In the genomic region with DNA sequence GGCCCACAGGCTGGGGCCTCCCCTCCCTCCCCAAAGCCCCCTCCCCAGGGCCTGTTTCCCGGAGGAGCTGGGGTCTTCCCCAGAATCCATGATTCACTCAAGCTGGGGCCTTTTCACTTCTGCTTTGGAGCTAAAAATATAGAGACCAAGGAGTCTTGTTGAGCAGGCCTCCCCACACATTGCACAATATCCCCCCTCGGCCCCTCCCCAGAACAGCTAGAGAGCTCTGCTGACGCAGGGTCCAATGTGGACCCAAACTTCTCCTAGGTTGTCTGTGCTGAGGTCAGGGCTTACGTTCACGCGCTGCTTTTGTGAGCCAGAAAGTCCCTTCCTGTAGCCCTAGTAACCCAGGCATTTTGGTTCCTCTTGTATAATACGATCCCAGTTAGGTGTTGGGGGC, we compare ENCODE assay signal across 8 mouse cellular contexts. TPM values are rescaled to one million over a fixed set of nuclear protein-coding genes. Genes with fewer than 3 reads are reported as not detected.
DNase-seq lines count a peak whose midpoint lies in the region; ATAC-seq and TF ChIP-seq lines count a peak whose summit lies in the region.

No protein-coding gene starts in this region.

- DNase-seq in midbrain, postnatal 0 days (ENCODE audit: low spot score): no peak
- DNase-seq in midbrain, embryonic 14.5 days: no peak
- no peak for DNase-seq in liver, embryonic 11.5 days (ENCODE audit: low spot score)
- peak; percentile 59 to 70 for DNase-seq in spleen, postnatal 36 days (ENCODE audit: low spot score in 2 of 2)
- DNase-seq in layer of hippocampus, adult 9-10 months (ENCODE audit: low spot score): no peak
- no peak for DNase-seq in adrenal gland, postnatal 25 days
- DNase-seq in neural tube, embryonic 10.5 days (ENCODE audit: extremely low spot score, low spot score): no peak

- H3K9ac ChIP-seq in midbrain, postnatal 0 days (replicated peaks; ENCODE audit: low read length, poor library complexity, severe bottlenecking): 0 out of 2 replicates have a peak overlapping the region, but pooled peaks have one; percentile 8
- no peak overlapping the region for H3K9ac ChIP-seq in midbrain, embryonic 14.5 days (replicated peaks; ENCODE audit: low read length)
- no peak overlapping the region for H3K9ac ChIP-seq in liver, embryonic 11.5 days (ENCODE audit: low read depth, low read length)

- WGBS in midbrain, postnatal 0 days: 87% methylated on average over 7 of the region's 7 CpGs
- 87% methylated on average over 7 of the region's 7 CpGs for WGBS in midbrain, embryonic 14.5 days
- 56% methylated on average over 7 of the region's 7 CpGs for WGBS in liver, embryonic 11.5 days

- no peak for TF ChIP-seq CTCF in midbrain, postnatal 0 days (IDR thresholded peaks at IDR 0.05)

- H3K4me3 ChIP-seq in midbrain, postnatal 0 days (ENCODE audit: low read depth, low read length): no peak overlapping the region
- H3K4me3 ChIP-seq in midbrain, embryonic 14.5 days (replicated peaks; ENCODE audit: low read depth, low read length): no peak overlapping the region
- H3K4me3 ChIP-seq in liver, embryonic 11.5 days (ENCODE audit: low read depth, low read length): 0 out of 2 replicates have a peak overlapping the region, but pooled peaks have one; percentile 5

- no peaks in the 10 kb centered on the region for H3K4me1 ChIP-seq in midbrain, postnatal 0 days (ENCODE audit: insufficient read depth, low read length)
- H3K4me1 ChIP-seq in midbrain, embryonic 14.5 days (ENCODE audit: control insufficient read depth, insufficient read depth, low read length): peaks cover 11% of the 10 kb centered on the region; the same call in 1 of the 2 replicates
- peaks cover 28% of the 10 kb centered on the region for H3K4me1 ChIP-seq in liver, embryonic 11.5 days (replicated peaks; ENCODE audit: control insufficient read depth, insufficient read depth, low read length)

- ATAC-seq in midbrain, postnatal 0 days (ENCODE audit: low FRiP score): no peak
- no peak for ATAC-seq in midbrain, embryonic 14.5 days (ENCODE audit: low FRiP score, low TSS enrichment)
- ATAC-seq in granulocyte monocyte progenitor cell, adult 5-6 weeks (replicated peaks; ENCODE audit: poor library complexity, severe bottlenecking): peak; percentile 35
- ATAC-seq in liver, embryonic 11.5 days (replicated peaks; ENCODE audit: low FRiP score): no peak

- H3K27me3 ChIP-seq in midbrain, postnatal 0 days (ENCODE audit: insufficient read depth, low read length): no peaks in the 10 kb centered on the region
- H3K27me3 ChIP-seq in midbrain, embryonic 14.5 days (ENCODE audit: control insufficient read depth, insufficient read depth, low read length): no peaks in the 10 kb centered on the region
- H3K27me3 ChIP-seq in liver, embryonic 11.5 days (replicated peaks; ENCODE audit: control insufficient read depth, insufficient read depth, low read length): no peaks in the 10 kb centered on the region

- H3K4me2 ChIP-seq in midbrain, postnatal 0 days (ENCODE audit: low read depth, low read length, poor library complexity, severe bottlenecking): no peak overlapping the region
- H3K4me2 ChIP-seq in midbrain, embryonic 14.5 days (ENCODE audit: low read length): no peak overlapping the region
- peak overlapping the region; percentile 17 for H3K4me2 ChIP-seq in liver, embryonic 11.5 days

- no peak overlapping the region for H3K27ac ChIP-seq in midbrain, postnatal 0 days (ENCODE audit: low read depth, low read length)
- H3K27ac ChIP-seq in midbrain, embryonic 14.5 days (replicated peaks; ENCODE audit: low read depth, low read length): no peak overlapping the region
- peak overlapping the region; percentile 55; the same call in 1 of the 2 replicates for H3K27ac ChIP-seq in liver, embryonic 11.5 days (ENCODE audit: low read depth, low read length)

- H3K36me3 ChIP-seq in midbrain, postnatal 0 days (ENCODE audit: insufficient read depth, low read length): peaks cover 23% of the 10 kb centered on the region
- peaks cover 45% of the 10 kb centered on the region for H3K36me3 ChIP-seq in midbrain, embryonic 14.5 days (ENCODE audit: control insufficient read depth, insufficient read depth, low read length)
- H3K36me3 ChIP-seq in liver, embryonic 11.5 days (ENCODE audit: control insufficient read depth, insufficient read depth, low read length): peaks cover 19% of the 10 kb centered on the region

- no peaks in the 10 kb centered on the region for H3K9me3 ChIP-seq in midbrain, postnatal 0 days (ENCODE audit: low read length)
- H3K9me3 ChIP-seq in midbrain, embryonic 14.5 days (ENCODE audit: control insufficient read depth, low read length): no peaks in the 10 kb centered on the region
- H3K9me3 ChIP-seq in liver, embryonic 11.5 days (ENCODE audit: control insufficient read depth, low read length): no peaks in the 10 kb centered on the region

RNA-seq across cellular contexts. Expression of a gene that starts 6.0 kb away (rescaled TPM):
- 3.0 and 4.1 TPM in 2 replicates for total RNA-seq in midbrain, postnatal 0 days (2014; rRNA removed)
- 2.9 and 3.4 TPM in 2 replicates for polyA plus RNA-seq in midbrain, postnatal 0 days (2015; fragmentation: Nextera tagmentation; extraction: Ambion mirVana)
- 1.8 and 3.4 TPM in 2 replicates for polyA plus RNA-seq in midbrain, embryonic 14.5 days (2014; fragmentation: Nextera tagmentation; extraction: Ambion mirVana)
- total RNA-seq in granulocyte monocyte progenitor cell, adult 5-6 weeks (2014; fragmentation: Nextera tagmentation): 37.1 and 55.8 TPM in 2 replicates
- total RNA-seq in granulocyte monocyte progenitor cell, adult 5-6 weeks (2017): 30.8 and 41.3 TPM in 2 replicates
- polyA plus RNA-seq in liver, embryonic 11.5 days (2014; fragmentation: Nextera tagmentation; extraction: Ambion mirVana): 9.9 and 10.2 TPM in 2 replicates
- 14.8 and 16.1 TPM in 2 replicates for total RNA-seq in adrenal gland, postnatal 25 days (2021)

RNA-seq across cellular contexts. Expression of a gene that starts 6.5 kb away (rescaled TPM):
- 30.7 and 37.9 TPM in 2 replicates for total RNA-seq in midbrain, postnatal 0 days (2014; rRNA removed)
- polyA plus RNA-seq in midbrain, postnatal 0 days (2015; fragmentation: Nextera tagmentation; extraction: Ambion mirVana): 41.6 and 43.2 TPM in 2 replicates
- polyA plus RNA-seq in midbrain, embryonic 14.5 days (2014; fragmentation: Nextera tagmentation; extraction: Ambion mirVana): 38.3 and 47.9 TPM in 2 replicates
- 19.2 and 25.5 TPM in 2 replicates for total RNA-seq in granulocyte monocyte progenitor cell, adult 5-6 weeks (2014; fragmentation: Nextera tagmentation)
- 16.7 and 18.5 TPM in 2 replicates for total RNA-seq in granulocyte monocyte progenitor cell, adult 5-6 weeks (2017)
- polyA plus RNA-seq in liver, embryonic 11.5 days (2014; fragmentation: Nextera tagmentation; extraction: Ambion mirVana): 44.7 and 45.7 TPM in 2 replicates
- total RNA-seq in adrenal gland, postnatal 25 days (2021): 31.3 and 34.4 TPM in 2 replicates

RNA-seq across cellular contexts. Expression of a gene that starts 6.7 kb away (rescaled TPM):
- 80.3 and 84.2 TPM in 2 replicates for total RNA-seq in midbrain, postnatal 0 days (2014; rRNA removed)
- polyA plus RNA-seq in midbrain, postnatal 0 days (2015; fragmentation: Nextera tagmentation; extraction: Ambion mirVana): 89.3 and 90.0 TPM in 2 replicates
- polyA plus RNA-seq in midbrain, embryonic 14.5 days (2014; fragmentation: Nextera tagmentation; extraction: Ambion mirVana): 78.0 and 81.9 TPM in 2 replicates
- 97.6 and 111 TPM in 2 replicates for total RNA-seq in granulocyte monocyte progenitor cell, adult 5-6 weeks (2014; fragmentation: Nextera tagmentation)
- 136 and 170 TPM in 2 replicates for total RNA-seq in granulocyte monocyte progenitor cell, adult 5-6 weeks (2017)
- 56.1 and 58.6 TPM in 2 replicates for polyA plus RNA-seq in liver, embryonic 11.5 days (2014; fragmentation: Nextera tagmentation; extraction: Ambion mirVana)
- total RNA-seq in adrenal gland, postnatal 25 days (2021): 80.7 and 92.7 TPM in 2 replicates

RNA-seq across cellular contexts. Expression of a gene that starts 13.6 kb away (rescaled TPM):
- 15.3 and 19.4 TPM in 2 replicates for total RNA-seq in midbrain, postnatal 0 days (2014; rRNA removed)
- 7.9 and 8.0 TPM in 2 replicates for polyA plus RNA-seq in midbrain, postnatal 0 days (2015; fragmentation: Nextera tagmentation; extraction: Ambion mirVana)
- 17.7 and 22.9 TPM in 2 replicates for polyA plus RNA-seq in midbrain, embryonic 14.5 days (2014; fragmentation: Nextera tagmentation; extraction: Ambion mirVana)
- total RNA-seq in granulocyte monocyte progenitor cell, adult 5-6 weeks (2014; fragmentation: Nextera tagmentation): 4.1 and 6.1 TPM in 2 replicates
- 0.88 and 1.1 TPM in 2 replicates for total RNA-seq in granulocyte monocyte progenitor cell, adult 5-6 weeks (2017)
- 29.2 and 34.4 TPM in 2 replicates for polyA plus RNA-seq in liver, embryonic 11.5 days (2014; fragmentation: Nextera tagmentation; extraction: Ambion mirVana)
- 25.1 and 27.0 TPM in 2 replicates for total RNA-seq in adrenal gland, postnatal 25 days (2021)

RNA-seq across cellular contexts. Expression of a gene that starts 35.6 kb away (rescaled TPM):
- total RNA-seq in midbrain, postnatal 0 days (2014; rRNA removed): 158 and 163 TPM in 2 replicates
- 536 and 539 TPM in 2 replicates for polyA plus RNA-seq in midbrain, postnatal 0 days (2015; fragmentation: Nextera tagmentation; extraction: Ambion mirVana)
- polyA plus RNA-seq in midbrain, embryonic 14.5 days (2014; fragmentation: Nextera tagmentation; extraction: Ambion mirVana): 580 and 617 TPM in 2 replicates
- 4,181 and 4,473 TPM in 2 replicates for total RNA-seq in granulocyte monocyte progenitor cell, adult 5-6 weeks (2014; fragmentation: Nextera tagmentation)
- total RNA-seq in granulocyte monocyte progenitor cell, adult 5-6 weeks (2017): 929 and 980 TPM in 2 replicates
- 1,377 and 1,547 TPM in 2 replicates for polyA plus RNA-seq in liver, embryonic 11.5 days (2014; fragmentation: Nextera tagmentation; extraction: Ambion mirVana)
- total RNA-seq in adrenal gland, postnatal 25 days (2021): 820 and 1,029 TPM in 2 replicates

Comparison
In these comparisons a context has a peak if more than half of its experiments do, and no peak if none do; other contexts are left out.
1. DNase-seq: peak in spleen, postnatal 36 days (2 of 2); none in midbrain, postnatal 0 days (single experiment), midbrain, embryonic 14.5 days (single experiment), liver, embryonic 11.5 days (single experiment), layer of hippocampus, adult 9-10 months (single experiment), adrenal gland, postnatal 25 days (single experiment) and neural tube, embryonic 10.5 days (single experiment).